Mouse (Mus musculus): ENCODE data around the gene Fam214b.
"Not testable (repeated sequence)": the region's sequence is repeated elsewhere in the genome, so short reads cannot be mapped to it uniquely, and the experiment has no call there.

The Fam214b gene

DNA sequence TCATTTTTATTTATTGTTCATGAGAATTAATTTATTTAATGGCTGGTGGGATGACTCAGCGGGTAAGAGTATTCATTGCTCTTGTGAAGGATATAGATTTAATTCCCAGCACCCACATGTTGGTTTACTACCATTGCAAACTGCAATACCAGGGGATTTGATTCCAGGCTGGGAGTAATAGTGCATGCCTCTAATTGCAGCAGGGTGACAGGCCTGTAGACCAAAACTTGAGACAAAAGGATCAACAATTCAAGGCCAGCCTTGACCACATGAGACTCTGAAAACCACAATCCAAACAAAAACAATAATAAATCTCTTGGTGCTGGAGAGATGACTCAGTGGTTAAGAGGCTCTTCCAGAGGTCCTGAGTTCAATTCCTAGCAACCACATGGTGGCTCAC, 33.9 kb downstream of the Fam214b start:
- in situ Hi-C loops (cut with MboI; ENCODE audit: low sequenced_read_pairs), result no loop called here

DNA sequence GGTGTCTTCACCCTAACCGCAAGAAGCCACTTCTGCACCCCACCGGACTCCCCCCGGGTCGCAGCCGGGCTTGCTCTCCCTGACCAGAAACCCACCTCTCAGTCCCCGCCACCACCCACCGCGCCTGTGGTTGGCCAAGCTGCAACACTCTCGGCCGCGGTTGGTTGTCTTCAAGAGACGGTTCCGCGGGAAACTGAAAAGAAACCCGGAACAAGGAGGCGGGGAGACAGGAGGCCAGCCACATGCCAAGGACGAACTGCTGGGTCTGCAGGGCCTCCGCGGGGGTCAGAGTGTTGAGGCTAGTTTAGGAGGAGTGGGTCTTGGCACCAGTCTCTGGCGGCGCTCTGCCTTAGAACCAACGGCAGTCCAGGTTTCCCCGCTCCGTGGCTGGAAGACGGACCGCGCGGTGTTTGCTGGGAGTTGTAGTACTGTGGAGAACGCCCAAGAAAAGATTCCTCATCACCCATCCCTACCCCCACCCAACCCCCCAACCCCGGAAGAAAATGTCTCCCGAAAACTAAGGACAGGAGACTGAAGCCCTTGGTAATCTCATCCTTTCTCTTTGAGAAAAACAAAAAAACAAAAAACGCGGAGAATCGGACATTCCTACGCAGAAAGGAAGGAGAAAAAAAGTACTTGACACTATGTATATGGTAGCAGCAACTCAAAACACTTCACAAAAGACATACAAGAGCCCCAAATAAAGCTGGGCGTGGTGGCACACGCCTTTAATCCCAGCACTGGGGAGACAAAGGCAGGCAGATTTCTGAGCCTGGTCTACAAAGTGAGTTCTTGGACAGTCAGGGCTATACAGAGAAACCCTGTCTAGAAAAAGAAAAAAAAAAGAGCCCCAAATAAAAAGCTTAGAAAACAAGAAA, 35.6 kb downstream of the Fam214b start, which contains the start of gene Fancg:
Gene Fancg (minus strand): TSS at position 346 of the 878 bp plus-strand sequence.
- in situ Hi-C loops (cut with MboI; ENCODE audit: low sequenced_read_pairs), result no loop called here

DNA sequence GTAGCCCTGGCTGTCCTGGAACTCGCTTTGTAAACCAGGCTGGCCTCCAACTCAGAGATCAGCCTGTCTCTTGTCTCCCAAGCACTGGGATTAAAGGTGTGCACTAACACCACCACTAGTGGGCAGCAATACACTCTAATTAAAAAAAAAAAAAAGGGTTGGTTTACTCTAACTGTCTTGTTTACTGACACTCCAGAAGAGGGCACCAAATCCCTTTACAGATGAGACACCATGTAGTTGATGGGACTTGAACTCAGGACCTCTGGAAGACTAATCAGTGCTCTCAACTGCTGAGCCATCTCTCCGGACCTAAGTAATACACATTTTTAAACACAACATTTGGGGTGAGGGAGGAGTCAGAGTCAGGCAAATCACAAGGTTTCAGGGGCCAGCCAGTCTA, 40.3 kb downstream of the Fam214b start:
- in situ Hi-C loops (cut with MboI; ENCODE audit: low sequenced_read_pairs), result no loop called here

DNA sequence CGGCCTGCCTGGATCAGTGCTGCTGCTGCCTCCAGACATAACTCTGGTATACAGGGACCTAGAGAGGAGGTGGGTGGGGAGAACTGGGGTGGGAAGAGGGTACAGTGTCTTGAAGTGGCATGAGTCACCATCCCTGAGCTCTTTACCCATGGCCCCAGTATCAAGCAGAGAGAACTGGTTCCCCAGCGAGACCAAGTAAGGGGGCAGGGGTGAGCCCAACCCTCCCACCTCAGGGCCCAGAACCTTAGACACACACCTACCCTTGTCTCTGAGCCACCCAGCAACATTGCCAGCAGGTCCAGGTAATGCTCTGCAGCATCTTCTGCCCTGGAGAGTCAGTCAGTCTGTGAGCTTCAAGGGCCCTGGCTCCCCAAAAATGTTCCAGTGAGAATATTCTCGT, 41.1 kb downstream of the Fam214b start:
- in situ Hi-C loops (cut with MboI; ENCODE audit: low sequenced_read_pairs), result no loop called here

DNA sequence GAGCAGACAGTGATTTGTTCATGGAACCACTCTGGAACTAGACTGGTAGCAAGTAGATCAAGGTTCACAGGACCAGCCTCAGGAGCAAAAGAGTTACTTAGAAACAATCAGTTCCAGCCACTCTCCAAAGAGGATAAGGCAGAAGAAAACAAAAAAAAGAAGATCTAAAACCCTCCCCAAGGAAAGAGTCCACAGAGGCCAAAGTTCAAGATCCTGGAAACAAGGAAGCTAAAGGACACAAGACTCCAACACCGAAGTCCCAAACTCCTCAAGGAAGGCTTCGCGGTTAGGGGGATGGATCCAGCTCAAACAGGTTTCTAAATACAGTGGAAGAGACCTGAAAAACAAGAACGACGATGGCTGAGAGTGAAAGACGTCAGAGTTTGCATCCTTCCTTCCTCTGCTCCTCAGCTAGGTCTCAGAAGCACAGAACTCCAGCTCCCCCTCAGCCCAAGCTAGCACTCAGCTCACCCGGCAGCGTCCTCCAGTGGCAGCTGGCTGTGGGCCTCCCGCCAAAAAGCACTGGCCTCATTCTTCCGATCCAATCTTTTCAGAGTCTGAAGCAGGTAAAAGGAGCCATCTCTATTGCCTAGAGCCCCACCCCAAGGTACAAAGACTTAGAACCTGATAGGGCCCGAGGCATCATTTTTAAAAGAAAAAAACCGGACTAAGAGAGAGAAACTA, 43.1 kb downstream of the Fam214b start:
- in situ Hi-C loops (cut with MboI; ENCODE audit: low sequenced_read_pairs), result no loop called here

DNA sequence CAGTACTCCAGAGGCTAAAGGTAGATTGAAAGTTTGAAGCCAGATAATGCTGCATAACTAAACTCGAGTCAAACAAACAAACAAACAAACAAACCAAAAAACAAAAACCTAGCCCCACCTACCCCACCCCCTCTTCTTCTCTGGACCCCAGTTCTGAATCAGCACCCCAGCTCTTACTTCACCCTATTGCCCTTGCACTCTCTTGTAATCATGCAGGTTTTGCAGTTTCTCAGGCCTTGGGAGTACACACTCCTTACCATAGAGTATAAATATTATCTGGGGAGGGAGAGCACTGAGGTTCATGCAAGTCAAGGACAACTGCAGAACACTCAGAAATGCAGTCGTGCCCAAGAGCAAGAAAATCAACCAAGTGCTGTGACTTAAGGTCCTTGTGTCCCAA, 44.7 kb downstream of the Fam214b start:
- in situ Hi-C loops (cut with MboI; ENCODE audit: low sequenced_read_pairs), result no loop called here

DNA sequence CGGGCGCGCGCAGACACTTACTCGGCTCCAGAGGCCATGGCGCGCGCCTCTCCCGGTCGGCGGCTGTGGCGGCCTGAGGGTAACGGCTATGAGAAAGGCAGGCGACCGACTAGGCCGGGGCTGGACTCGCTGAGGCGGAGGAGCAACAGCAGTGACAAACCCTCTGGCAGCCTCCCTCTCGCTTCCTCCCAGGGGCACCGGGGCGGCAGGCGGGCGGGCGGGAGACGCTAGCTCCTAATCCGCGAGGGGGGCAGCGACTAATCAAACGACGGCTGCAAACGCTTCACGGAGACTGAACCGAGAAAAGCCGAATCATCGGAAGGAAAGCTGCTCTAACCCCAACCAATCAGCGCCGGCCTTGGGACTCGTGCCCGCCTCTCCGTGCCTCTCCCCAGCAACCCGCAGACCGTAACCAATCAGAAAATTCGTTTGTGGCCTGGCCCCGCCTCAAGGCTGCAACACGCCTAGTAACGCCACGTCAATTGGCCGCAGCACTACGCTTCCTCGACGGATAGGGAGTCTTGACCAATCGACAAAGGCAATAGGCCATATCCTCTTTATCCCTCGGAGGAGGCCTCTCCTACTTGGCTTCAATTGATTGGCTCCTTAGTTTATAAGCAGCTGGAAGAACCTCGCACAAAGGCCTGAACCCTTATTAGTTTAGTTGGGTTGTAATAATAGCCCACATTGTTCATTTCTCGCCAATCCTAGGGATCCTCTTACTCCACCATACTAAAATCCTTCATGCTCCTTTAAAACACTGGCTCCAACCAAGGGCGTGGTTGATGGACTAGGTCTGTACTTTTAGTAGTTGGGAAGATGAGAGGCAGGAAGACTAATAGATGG, 45.7 kb downstream of the Fam214b start, which contains the start of gene Vcp:
Gene Vcp (minus strand): TSS at position 367 of the 846 bp plus-strand sequence.
- in situ Hi-C loops (cut with MboI; ENCODE audit: low sequenced_read_pairs), result not testable (repeated sequence)

DNA sequence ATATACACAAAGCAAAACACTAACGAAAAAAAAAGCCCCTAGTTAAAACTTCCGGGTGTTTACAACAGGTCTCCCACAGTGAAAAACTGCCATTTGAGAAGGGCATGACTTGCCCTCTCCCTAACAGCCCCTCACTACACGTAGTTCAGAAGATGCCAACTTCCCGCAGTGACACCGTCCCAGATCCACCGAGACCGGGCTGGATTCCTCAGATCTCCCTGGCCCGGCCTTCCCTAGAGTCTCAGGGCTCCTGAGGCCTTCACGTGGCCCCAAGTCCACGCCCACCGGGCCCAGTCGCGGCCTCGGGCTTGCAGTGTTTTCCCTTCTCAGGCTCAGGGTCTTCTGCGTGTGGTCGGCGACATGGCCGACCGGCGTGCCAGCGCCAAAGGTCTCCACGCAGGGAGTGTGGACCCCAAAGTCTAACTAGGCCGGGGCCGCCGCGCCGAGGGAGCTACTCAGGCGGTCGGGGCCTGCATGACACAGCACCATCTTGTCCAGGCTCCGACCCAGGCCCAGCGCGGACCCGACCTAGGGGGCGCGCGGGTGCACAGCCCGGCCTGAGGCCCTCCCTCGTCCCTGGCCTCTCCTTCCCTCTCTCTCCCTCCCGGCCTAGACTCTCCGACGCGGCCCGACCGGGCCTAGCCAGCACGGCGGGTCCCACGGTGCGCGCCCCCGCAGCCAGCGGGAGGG, 46.4 kb downstream of the Fam214b start:
- in situ Hi-C loops (cut with MboI; ENCODE audit: low sequenced_read_pairs), result no loop called here

DNA sequence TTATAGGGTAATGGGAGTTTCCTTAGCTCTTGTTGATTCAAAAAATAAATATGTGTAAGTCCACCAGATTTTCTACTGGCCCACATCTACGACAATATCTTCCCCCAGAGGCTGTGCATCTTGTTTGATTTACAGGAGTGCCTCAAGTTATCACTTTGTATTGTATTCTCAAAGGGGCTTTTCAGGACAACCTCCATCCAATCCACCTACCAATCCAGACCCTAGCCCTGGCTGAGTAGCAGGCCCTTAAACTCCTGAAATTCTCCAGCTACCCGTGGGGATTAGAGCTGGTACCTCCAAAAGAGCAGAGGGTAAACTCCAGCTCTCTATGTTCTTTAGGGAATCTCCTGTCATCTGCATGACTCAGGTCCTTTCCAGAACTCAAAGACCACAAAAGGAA, 48.0 kb downstream of the Fam214b start:
- in situ Hi-C loops (cut with MboI; ENCODE audit: low sequenced_read_pairs), result no loop called here

DNA sequence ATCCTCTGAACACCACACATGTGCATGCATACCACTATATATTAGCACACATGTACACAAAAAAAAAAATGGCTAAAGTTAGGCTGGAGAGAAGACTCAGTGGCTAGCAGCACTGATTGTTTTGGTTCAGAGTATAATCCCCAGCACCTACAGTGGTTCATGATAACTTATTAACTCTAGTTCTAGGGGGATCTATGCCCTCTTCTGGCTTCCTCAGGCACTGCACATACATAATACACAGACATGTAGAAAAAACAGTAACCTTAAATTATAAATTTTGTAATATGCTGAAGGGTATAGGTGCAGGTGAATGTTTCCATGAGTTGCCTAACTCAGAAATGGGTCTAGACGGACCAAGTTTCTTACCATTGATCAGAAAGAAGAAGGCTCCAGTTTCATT, 57.7 kb downstream of the Fam214b start:
- in situ Hi-C loops (cut with MboI; ENCODE audit: low sequenced_read_pairs), result no loop called here

Measured in CH12F3 (cell line).